Mouse (Mus musculus): ENCODE measurements around the gene Shb.

DNA sequence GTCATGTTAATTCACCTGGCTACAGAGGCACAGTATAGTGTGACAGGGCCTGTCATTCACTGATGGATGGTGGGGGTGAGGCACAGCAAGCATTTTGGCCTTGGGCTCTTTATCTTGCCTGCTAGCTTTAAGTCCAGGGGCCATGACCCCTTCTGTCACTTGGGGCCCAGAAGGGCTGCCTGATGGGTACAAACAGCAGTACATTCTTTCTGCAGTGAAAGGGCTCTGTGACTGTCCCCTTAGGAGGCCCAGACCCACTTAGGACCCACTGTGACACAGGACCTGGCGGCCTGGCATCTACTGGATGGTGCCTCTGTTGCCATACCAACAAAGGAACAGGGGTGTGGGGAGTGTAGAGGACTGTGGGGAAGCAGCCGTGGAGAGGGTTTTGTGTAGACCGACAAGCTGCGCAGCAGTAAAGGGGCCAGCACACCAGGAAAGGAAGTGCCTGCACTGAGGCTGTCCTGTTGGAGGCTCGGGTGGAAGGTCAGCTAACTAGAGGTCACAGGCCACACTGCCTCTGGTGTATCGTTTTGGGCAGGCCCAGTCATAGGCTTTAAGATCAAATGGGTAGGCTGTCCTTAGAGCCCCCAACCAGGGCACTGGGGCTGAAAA lies 38.4 kb downstream of the Shb start:
- TF ChIP-seq CTCF (conservative IDR thresholded peaks at IDR 0.05 in 1 of 2, IDR thresholded peaks at IDR 0.05 in 1 of 2; ENCODE audit: low read depth in 2 of 2, low read length in 2 of 2) (no peak), KAT2A (IDR thresholded peaks at IDR 0.05; ENCODE audit: insufficient replicate concordance, low read length) (no peak), ZKSCAN1 (IDR thresholded peaks at IDR 0.05; ENCODE audit: borderline replicate concordance, low read depth, low read length) (no peak), BHLHE40 (IDR thresholded peaks at IDR 0.05; ENCODE audit: low read depth, low read length) (no peak), POLR2A (IDR thresholded peaks at IDR 0.05; ENCODE audit: low read depth, low read length) (no peak), RAD21 (IDR thresholded peaks at IDR 0.05; ENCODE audit: low read depth, low read length) (no peak)

All from CH12.LX (cell line).